Mouse (Mus musculus) heart, postnatal 0 days (tissue): Measurements from ENCODE around the gene Nedd4.
"Not testable (repeated sequence)": the region's sequence is repeated elsewhere in the genome, so short reads cannot be mapped to it uniquely, and the experiment has no call there.

Source experiments
- CTCF ChIP-seq: IDR thresholded peaks from 2 replicates; pipeline ENCODE4 v1.5.1; 2016; ENCODE audit warnings: antibody characterized with exemption, control low read depth, low read depth
- EP300 ChIP-seq: IDR thresholded peaks from 2 replicates; pipeline ENCODE4 v1.6.1; 2016; ENCODE audit warnings: antibody characterized with exemption, low read depth

- TF ChIP-seq EP300, CTCF: not testable (repeated sequence)
Observed at GRCm38 (mm10) chr9:72666352-72667021, 4.3 kb downstream of the Nedd4 start.
